Mouse (Mus musculus) brown adipose tissue, adult 24 weeks (tissue): ENCODE data around the gene Zbtb46. TPM values are rescaled to one million over a fixed set of nuclear protein-coding genes. Genes with fewer than 3 reads are reported as not detected.

Experiments
- H3K27ac ChIP-seq: fragments of 200-500 bp; replicated peaks from 2 replicates; pipeline ENCODE4 v1.5.1; 2012; ENCODE audit warnings: low read depth, mild to moderate bottlenecking, low read length
- H3K4me1 ChIP-seq: fragments of 200-500 bp; 2 replicates; pipeline ENCODE4 v1.6.1; 2012; ENCODE audit warnings: low read length, mixed read lengths; ENCODE audit not compliant: control insufficient read depth, insufficient read depth, insufficient read length
- H3K4me3 ChIP-seq: fragments of 200-500 bp; 2 replicates; pipeline ENCODE4 v1.5.1; 2012; ENCODE audit warnings: low read depth, mild to moderate bottlenecking, low read length, moderate library complexity; ENCODE audit not compliant: insufficient read depth
- polyA plus RNA-seq: library from polyadenylated mRNA; stranded (reverse); fragments of >200 nt; gene quantifications from 2 replicates; pipeline ENCODE4 v1.2.4, GENCODE M21; 2012; ENCODE audit not compliant: missing spikeins, insufficient read depth, insufficient read length

Gene Zbtb46
- polyA plus RNA-seq, 1 experiment, result 5.5 TPM

DNA sequence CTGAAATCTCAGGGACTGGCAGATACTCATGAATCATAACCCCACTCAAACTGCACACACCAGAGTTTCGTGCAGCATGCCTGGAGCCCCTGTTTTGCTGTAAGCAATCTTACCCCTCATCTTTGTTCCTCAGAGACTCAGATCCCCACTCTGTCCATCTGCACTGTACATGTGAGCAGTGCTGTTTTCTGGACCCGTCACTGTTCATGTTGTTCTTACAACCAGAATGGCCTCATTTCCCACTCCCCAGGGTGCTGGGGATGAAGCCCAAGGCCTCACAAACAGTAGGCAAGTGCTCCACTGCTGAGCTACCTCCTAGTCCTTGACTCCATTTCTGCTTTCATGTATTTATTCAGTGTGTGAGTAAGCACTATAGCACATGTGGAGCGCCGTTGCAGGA lies 7.0 kb downstream of the Zbtb46 start:
- Histone ChIP-seq H3K4me3 (no peak overlapping the region), H3K4me1 (peaks cover 26% of the 10 kb centered on the region), H3K27ac (no peak overlapping the region)

DNA sequence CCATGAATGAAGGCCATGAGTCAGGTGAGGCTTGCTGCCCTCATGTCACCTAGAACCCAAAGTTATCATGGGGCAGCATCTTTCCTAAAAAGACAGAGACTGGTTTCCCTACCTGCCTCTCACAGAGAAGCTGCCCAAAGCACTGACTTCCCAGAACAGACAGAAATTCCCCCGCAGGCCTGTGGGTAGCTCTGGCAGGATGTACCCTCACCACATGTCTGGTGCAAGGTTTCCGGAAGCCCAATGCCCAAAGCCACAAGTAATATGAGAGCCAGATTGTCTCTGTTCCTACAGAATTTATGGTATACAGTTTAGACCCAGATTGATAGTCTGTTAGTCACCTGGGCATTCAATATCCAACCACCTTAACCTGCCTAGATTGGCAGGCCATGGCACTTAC lies 16.2 kb downstream of the Zbtb46 start:
- peaks cover 11% of the 10 kb centered on the region for H3K4me1 ChIP-seq
- no peak overlapping the region for H3K4me3 ChIP-seq
- H3K27ac ChIP-seq, result no peak overlapping the region

DNA sequence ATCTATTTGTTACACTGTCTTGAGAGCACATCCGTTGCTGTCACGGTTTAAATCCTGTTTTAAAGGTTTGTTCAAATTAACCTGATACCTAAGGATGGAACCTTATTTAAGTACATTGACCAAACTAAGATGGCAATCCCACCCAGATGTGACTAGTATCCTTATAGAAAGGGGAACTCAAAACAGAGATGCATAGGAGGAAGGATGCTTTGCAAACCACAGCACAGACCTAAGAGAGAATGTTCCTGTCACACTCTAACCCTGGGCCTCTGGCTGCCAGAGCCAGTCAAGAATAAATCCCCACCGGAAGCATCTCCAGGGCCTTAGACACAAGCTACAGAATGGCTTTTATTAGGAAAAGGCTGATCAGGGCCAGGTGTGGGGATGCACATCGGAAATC lies 21.1 kb downstream of the Zbtb46 start:
- Histone ChIP-seq H3K4me1 (peaks cover 19% of the 10 kb centered on the region; the same call in 1 of the 2 replicates), H3K27ac (no peak overlapping the region), H3K4me3 (no peak overlapping the region)

DNA sequence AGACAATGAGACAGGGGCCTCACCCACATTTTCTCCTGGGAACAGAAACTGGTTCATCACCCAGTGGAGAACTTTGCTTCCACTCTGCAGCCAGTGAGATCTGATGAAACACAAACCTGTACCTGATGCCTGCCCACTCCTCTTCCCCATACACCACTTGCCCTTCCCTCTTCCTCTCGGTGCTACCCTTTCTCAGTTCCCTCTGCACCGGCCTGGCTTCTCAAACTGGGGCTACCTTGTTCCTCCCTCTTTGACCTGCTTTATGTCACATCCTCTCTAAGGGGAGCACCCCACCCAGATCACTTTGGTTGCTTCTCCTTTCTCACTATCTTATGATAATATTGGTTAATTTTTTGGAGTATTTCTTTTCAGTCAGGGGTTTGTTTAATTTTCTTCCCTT lies 23.0 kb downstream of the Zbtb46 start:
- H3K4me1 ChIP-seq, result peaks cover 10% of the 10 kb centered on the region; the same call in 1 of the 2 replicates
- H3K4me3 ChIP-seq, result no peak overlapping the region
- no peak overlapping the region for H3K27ac ChIP-seq

DNA sequence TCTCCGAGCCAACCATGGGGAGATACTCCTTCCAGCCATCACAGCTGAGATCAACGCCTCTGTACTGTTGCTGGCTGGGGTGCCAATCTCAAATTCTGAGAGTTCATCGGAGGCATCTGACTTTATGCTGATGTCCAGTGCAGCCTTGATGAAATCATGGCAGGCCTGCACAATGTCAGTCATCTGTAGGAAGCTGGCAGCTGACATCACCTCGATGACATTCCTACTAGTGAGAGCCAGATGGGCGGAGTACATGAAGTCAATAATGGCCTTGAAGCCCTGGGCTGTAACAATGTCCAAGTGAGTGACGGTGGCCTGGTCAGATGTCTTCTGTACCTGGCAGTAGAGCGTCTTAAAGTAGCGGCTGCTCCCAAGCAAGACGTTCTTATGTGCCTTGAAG lies 35.4 kb downstream of the Zbtb46 start:
- no peak overlapping the region for H3K4me3 ChIP-seq
- no peak overlapping the region for H3K27ac ChIP-seq
- H3K4me1 ChIP-seq, result peaks cover 4% of the 10 kb centered on the region

DNA sequence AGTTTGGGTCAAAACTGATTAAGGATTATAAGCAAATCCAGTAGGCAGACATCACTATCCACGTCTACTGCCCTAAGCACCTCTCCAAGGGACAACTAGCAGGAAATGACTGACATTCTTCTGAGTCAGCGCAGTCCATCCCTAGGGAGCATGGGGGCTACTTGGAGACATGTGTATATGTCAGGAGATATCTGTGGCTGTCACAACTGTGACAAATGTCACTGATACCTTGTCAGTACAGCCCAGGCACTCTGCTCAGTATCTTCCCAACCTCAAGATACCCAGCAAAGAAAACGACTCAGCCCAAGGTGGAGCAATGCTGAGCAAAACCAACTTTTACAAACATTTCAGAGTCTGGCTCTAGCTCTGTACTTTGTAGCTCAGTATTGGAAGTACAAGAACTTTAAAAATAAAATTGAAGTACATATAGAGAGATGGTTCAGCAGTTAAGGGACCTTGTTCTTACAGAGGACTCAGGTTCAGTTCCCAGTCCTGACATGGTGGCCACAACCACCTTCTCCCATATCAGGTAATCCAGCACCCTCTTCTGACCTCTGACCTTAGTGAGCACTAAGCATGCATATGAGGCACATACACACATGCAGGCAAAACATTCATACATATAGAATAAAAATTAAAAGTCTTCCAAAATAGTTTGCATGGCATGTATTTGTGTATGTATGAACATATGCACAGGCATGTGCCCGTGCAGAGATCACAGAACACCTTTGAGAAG lies 38.2 kb downstream of the Zbtb46 start:
- Histone ChIP-seq H3K27ac (peak overlapping the region; percentile 46), H3K4me1 (peaks cover 4% of the 10 kb centered on the region), H3K4me3 (no peak overlapping the region)

DNA sequence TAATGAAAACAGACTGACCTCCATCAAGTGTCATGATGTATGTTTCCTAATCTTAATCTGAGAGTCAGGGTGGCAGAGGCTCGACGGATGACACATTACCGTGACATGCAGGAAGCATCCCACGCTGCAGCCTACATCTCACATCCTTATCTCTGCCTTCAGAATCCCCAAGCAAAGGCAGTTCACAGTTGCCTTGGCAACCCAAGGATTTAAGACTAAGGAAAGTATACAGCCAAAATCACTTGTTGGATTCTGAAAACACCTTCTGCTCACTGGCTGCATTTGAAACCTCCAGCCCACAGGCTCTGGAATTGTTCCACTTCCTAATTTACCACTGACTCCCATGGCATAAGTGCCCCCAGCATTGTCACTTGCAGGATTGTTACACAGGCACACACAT lies 38.8 kb downstream of the Zbtb46 start:
- Histone ChIP-seq H3K4me3 (no peak overlapping the region), H3K4me1 (peaks cover 7% of the 10 kb centered on the region), H3K27ac (peak overlapping the region; percentile 46)

DNA sequence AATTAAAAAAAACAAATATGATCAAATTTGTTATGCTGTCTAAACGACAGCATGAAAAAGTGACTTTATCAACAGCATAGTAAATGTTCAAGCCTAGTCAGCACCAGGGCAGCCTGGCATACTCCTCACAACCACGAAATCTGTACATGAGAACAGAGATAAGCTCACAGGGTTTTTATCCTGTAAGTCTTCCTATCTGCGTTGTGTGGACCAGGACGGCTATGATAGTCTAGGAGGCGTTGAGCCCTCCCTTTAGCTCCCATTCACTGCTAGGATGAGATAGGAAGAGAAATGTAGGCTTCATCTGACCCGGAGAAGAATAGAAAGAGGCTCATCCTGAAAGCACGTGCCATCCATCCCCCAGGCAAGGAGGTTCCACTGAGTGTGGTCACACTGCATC lies 39.9 kb downstream of the Zbtb46 start:
- no peak overlapping the region for H3K27ac ChIP-seq
- H3K4me1 ChIP-seq, result peaks cover 7% of the 10 kb centered on the region

DNA sequence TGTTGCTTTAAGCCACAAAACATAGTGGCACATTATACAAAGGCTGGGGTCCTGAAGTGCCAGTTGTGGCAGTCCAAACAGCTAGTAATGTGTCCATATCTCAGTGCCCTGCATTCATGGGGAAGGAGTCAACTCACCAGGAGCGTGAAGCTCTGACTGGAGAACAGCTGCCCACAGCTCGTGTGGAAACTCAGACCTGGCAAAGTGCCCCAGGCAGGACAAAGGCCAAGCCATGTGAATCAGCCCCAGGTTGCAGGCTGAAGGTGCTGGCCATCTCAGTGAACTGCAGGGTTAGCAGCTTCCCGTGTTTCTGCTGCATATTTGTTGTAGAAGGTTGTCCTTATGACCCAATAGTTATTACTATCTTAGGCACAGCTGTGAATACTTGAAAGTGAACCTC lies 43.3 kb downstream of the Zbtb46 start:
- H3K4me1 ChIP-seq, result peaks cover 5% of the 10 kb centered on the region; the same call in 1 of the 2 replicates
- no peak overlapping the region for H3K27ac ChIP-seq
- no peak overlapping the region for H3K4me3 ChIP-seq

More for the DNA sequence above, 39.9 kb downstream of the Zbtb46 start:
- no peak overlapping the region for H3K4me3 ChIP-seq

DNA sequence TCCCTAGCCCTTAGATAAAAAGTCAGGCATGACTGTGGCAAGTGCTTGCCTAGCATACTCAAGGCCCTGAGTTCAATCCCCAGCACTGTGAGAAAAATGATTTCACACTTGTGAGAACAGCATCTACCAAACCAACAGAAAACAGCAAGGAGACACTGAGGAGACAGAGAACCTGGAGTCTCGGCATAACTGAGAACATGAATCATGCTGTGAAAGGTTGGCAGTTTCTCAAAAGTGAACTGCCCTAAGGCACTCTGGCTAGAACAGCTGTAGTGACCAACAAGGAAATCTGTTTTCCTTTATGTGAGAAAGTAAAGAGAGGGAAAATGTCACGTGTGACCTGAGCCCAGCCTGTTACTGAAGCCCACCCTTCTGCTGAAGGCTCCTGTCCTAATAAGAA lies 46.1 kb downstream of the Zbtb46 start:
- peaks cover 2% of the 10 kb centered on the region; the same call in 1 of the 2 replicates for H3K4me1 ChIP-seq
- H3K4me3 ChIP-seq, result no peak overlapping the region
- H3K27ac ChIP-seq, result peak overlapping the region; percentile 47; the same call in 1 of the 2 replicates

DNA sequence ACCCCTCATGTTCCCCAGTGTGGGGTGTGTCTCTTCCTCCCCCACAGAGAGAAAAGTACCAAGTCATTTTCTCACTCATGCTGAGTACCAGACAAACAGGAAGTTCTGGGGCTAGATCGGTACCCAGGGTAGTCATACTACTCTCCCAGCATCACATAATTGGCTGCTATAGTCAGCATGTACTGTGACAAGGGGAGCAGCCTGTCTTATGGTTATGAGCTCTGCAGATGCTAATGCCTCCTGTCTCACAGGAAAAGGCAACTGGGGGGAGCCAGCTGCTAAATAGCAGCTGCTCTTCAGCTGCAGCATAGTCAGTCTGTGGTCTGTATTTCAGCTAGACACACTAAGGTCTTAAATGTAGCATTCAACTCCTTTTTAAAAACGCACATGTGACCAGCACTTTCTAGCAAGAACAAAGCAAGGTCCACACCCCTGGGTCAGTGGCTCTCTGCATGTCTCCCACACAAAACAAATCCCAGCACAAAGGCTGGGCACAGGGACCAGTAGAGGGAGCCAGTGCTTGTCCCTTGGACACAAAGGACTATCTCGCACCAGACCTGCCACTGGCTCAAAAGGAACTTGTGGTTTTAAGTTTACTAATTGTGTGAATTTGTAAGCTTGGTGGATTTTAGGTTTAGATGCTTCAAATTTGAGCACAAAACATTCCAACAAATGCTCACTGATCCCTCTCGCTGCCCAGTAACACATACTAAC lies 48.3 kb downstream of the Zbtb46 start:
- Histone ChIP-seq H3K4me1 (peaks cover 2% of the 10 kb centered on the region; the same call in 1 of the 2 replicates), H3K4me3 (no peak overlapping the region), H3K27ac (no peak overlapping the region)

DNA sequence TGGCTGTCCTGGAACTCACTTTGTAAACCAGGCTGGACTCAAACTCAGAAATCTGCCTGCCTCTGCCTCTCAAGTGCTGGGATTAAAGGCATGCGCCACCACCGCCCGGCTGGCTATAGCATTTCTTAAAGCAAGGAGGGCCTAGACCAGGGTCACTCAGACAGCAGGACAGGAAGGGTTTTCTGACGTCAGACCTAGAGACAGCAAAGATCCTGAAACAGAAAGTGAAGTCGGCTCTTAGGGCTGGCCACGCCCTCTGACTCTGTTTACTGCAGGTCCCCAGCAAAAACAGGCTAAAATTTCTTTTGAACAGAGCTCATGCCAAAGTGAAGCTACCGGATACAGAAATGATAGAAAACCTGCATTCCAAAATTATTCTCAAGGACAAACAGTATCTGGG lies 49.6 kb downstream of the Zbtb46 start:
- no peaks in the 10 kb centered on the region for H3K4me1 ChIP-seq
- no peak overlapping the region for H3K27ac ChIP-seq
- H3K4me3 ChIP-seq, result no peak overlapping the region

DNA sequence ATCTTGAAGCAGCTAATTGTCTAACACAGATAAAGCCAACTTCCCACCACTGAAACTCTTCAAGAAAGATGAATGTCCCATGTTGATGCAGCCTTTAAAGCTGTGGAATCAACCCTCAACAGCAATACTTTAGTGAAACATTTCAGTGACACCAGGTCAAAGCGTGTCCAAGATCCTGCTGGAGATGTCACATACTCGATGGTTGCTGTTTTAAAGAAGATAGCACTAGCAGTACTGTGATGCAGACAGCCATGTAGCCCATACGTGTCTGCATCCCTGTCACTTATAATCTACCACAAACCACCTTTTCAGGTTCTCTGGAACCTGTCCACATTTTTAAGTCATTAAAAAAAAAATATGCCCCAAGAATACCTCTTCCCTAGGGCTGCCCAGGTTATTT lies 55.5 kb downstream of the Zbtb46 start:
- Histone ChIP-seq H3K4me3 (no peak overlapping the region), H3K4me1 (no peaks in the 10 kb centered on the region), H3K27ac (no peak overlapping the region)

DNA sequence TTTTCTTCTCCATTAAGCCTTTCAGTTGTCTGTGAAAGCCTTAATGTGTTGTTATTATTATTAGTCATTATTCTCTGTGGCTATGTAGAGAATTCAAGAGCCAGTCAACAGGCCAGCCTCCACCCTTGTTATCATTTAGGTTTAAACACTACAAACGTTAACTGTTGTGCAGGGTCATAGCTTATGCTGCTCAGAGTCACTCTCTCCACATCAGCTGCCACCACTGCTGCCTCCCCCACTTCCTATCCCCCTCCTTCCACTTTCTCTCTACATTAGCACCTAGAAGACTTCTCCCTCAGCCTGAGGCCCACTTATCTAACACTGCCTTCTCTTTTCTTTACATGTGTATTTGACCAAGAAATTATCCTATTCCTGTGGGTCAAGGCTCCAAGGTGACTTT lies 57.7 kb downstream of the Zbtb46 start:
- no peak overlapping the region for H3K27ac ChIP-seq
- no peak overlapping the region for H3K4me3 ChIP-seq
- no peaks in the 10 kb centered on the region for H3K4me1 ChIP-seq

DNA sequence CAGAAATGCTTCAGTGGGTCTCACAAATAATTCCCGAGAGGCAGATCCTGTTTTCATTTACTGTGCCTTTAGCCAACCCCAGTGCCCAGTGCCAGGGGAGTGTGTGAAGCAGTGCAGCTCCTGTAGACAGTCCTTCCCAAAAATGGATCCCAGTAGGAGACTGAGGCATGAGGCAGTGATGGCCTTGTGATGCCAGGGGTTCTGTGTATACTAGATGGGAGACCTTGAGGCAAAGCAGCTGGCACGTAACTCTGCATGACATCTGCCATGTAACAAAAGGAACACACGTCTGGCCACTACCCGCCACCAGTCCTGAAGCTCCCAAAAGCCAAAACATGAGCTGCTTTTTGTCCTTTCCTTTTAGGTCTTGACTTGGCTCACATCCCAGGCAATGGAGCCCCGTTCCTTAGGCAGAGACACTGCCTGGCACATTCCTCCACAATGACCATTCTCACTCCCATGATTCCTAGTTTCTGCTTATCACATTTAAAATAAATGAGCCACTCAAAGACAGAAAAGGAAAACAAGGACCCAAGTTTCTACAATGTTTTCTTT lies 61.9 kb downstream of the Zbtb46 start:
- Histone ChIP-seq H3K27ac (no peak overlapping the region), H3K4me3 (no peak overlapping the region), H3K4me1 (no peaks in the 10 kb centered on the region)

DNA sequence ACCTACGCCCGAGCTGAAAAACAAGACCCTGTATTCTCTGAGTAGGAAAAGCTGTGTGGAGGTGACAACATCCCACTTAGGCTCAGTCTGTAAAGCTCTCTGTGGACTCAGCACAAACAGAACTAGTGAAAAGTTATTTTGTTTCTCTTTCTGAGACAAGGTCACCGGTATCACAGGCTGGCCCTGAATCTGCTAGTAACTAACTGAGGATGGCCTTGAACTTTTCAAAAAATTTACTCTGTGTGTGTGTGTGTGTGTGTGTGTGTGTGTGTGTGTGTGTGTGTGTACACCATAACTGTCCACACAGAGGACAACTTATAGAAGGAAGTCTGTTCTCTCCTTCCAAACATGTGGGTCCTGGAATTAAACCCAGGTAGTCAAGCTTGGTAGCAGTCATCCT lies 65.1 kb downstream of the Zbtb46 start:
- Histone ChIP-seq H3K4me1 (no peaks in the 10 kb centered on the region), H3K27ac (no peak overlapping the region), H3K4me3 (no peak overlapping the region)
